Mouse (Mus musculus): ENCODE data around the gene Zc3h15.
"Not testable (repeated sequence)": the region's sequence is repeated elsewhere in the genome, so short reads cannot be mapped to it uniquely, and the experiment has no call there.

The Zc3h15 gene

DNA sequence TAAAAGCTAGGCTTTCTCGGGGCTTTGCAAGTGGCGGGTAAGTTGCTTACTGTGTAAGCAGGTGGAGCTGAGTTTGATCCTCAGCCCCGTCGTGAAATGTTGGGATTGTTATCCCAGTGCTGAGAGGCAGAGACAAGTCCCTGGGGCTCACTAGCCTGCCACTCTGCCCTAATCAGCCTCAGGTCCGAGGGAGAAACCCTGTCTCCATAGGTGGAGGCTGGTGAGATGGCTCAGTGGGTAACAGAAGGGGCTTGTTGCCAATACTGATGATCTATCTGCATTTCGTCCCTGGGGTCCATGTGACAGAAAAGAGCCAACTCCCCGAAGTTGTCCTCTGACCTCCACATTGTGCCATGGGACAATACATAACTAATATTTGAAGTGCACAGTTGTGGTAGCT lies 30.2 kb downstream of the Zc3h15 start:
- DNase-seq (ENCODE audit: low spot score in 2 of 2) = no peak

DNA sequence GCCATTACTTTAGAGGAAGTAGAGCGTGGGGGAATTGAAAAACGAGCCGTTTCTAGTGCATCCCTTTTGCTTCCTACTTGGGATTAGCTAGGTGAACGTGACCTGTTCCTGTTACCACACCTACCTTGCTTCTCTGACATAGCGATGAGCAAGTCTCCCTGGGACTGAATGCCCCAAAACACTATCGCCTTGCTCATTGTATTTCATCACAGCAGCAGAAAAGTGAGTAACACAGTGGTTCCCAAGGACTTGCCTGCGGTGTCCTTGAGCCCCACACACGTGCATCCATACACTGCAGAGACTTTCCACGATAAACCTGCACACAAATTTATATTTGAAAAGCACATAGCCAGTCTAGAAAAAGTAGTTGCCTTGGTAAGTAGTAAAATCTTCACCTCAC lies 30.7 kb downstream of the Zc3h15 start:
- no peak for DNase-seq (ENCODE audit: low spot score in 2 of 2)

GRCm38 (mm10) chr2:83675681-83676080 lies 31.4 kb downstream of the Zc3h15 start:
- no peak for DNase-seq (ENCODE audit: low spot score in 2 of 2)

GRCm38 (mm10) chr2:83676226-83676870 lies 32.1 kb downstream of the Zc3h15 start:
- DNase-seq (ENCODE audit: low spot score in 2 of 2) = no peak

DNA sequence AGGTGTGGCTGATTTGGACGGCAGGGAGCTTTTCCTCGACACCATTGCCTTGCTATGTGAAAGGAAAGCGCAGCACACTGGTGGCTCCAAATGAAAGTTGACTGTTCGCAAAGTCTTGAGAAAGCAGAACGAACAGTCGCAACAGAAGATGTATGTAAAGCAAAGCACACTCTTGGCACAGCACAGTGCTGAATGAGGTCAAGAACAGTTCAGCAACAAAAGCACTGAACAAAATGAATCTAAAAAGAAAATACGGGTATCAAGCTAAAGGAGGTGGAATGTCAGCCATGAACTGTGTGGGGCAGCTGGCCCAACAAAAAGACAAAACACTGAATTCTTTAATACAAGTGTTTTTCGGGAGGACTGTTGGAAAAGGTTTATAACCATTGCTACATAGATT lies 37.1 kb downstream of the Zc3h15 start:
- DNase-seq (ENCODE audit: low spot score in 2 of 2) = no peak

DNA sequence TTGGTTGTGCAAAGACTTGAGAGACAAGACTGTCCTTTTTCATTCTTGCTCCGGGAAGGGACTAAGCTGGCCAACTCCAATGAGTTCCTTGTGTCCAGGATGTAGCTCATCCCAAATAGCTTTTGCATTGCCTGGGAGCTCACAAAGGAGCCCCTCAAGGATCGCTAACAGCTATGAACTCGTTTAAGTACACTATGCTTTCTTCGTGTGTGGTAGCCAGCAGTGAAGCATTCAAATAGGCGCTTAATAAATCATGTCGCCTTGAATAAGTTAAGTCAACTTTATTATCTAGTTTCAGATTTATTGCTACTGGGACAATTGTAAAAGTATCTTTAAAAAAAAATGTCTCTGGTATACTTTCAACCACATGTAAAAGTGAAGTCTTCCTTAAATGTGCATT lies 37.5 kb downstream of the Zc3h15 start:
- no peak for DNase-seq (ENCODE audit: low spot score in 2 of 2)

DNA sequence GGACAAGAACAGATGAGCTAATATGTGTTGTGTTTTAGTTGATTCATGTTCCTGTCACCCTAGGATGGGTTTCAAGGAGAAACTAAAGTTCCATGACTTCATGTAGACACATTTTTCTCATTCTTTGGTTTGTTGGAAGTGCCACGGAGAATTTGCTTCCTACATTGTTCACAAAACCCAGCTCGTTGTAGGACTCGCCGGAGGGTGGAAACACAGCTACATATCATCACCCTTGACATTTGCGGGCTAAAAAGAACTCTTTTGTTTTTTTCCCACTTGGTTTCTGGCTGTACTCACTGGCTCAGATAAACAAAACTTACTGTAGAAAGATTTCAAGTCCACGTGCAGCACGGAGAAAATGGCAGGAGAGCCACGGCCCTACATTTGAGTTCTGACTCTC lies 38.0 kb downstream of the Zc3h15 start:
- DNase-seq (ENCODE audit: low spot score in 2 of 2) = no peak

DNA sequence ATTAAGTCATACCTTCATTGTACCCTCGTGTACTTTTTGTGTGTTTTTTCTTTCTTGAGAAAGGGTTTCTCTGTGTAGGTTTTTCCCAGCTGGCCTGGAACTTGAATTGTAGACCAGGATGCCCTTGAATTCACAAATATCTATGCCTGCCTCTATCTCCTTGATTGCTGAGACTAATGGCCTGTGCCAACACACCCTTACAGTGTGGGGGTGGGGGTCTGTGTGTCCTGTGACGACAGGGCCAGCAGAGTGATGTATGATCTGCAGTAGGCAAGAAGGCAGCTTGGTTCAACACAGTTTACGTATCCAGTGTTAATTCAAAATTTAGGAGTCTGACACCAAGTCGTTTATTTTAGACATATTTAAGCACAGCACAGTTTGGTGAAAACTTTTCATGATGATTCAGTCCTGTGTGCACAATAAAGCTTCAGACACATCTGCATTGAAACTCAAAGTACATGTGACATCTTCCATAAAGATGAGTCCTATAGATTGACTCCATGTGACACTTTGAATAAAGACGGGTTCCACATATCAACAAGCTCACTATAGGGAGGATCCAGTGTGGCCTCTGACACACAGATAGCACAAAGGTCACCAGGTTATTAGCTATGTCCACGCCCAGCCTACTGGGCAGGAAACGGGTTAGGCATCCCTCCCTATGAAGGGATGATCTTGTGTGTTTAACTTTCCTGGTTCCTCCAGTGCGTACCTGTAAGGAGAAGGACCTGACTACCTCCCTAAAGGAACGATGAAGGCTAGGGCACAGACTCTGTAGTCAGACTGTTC lies 39.7 kb downstream of the Zc3h15 start:
- no peak for DNase-seq (ENCODE audit: low spot score in 2 of 2)

- no peak for DNase-seq (ENCODE audit: low spot score in 2 of 2)
Measured at GRCm38 (mm10) chr2:83684691-83685090, 40.5 kb downstream of the Zc3h15 start.

DNA sequence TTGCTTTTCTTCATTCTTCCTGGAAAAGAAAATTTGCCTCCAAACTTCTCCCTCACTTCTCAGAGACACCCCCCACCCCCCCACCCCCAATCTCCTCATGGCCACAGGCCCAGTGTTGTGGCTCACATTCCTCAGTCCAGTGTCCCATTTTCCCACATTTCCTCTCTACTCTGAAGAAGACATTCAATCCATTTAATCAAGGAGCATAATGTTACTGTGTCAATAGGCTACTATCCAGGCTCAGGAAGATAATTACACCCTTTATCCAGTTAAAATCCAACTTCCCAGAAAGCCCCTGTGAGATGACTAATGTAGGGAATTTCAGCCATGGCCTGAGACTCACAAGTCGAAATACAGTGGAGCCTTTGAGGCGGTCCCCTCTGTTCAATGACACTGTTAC lies 46.1 kb downstream of the Zc3h15 start:
- no peak for DNase-seq (ENCODE audit: low spot score in 2 of 2)

DNA sequence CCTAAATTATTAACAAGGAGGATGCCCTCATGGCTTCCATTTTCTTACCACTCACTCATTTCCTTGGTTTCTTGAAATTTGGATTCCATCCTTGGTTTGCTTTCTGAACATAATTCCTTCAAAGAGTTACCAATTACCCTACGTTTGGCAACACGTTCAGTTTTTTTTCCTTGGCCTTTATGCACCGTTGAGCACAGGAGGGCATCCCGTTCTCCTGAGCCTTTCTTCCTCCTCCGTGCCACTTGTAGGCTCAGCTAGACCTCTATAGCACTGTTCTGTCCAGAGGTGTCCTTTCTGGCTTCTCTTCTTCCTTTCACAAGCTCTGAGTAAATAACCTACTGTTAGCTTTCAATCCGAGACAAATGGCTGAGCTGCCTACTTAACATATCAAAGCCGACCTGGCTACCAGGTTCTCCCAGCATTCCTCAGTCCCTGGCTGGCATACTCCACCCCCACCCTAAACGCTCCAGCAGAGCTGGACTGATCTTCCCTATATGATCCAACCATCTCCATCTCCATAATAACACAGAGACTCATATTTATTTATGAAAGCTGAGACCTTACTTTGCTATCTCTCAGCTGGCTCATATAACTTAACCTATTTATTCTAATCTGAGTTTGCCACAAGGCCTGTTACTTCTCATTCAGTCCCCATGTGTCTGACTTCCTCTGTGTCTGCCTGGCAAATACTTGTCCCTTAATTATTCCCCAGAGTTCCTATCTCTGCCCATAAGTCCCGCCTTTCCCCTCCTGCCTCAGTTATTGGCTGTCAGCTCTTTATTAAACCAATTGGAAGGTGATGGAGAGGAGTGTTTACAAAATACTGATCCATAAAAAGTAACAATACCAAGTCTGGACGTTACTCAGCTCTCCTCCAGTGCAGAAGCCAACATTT lies 48.7 kb downstream of the Zc3h15 start:
- no peak for DNase-seq (ENCODE audit: low spot score in 2 of 2)

DNA sequence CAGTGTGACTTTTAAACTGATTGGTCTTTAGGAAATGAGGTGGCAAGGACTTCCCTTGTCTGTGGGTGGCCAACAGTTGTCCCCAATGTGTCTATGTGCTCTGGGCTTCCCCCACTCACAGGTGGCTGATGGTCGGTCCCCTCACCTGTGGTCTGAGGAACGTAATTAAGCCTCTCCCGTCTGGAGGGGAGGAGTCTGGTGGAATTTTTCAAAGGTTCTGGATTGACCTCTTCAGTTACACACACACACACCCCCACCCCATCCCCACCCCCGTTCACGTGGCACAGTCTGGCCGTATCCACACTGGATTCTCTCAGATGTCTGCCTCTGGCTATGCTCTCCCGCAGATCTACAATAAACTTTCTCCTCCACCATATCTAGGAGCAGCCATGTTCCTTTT lies 49.8 kb downstream of the Zc3h15 start:
- no peak for DNase-seq (ENCODE audit: low spot score in 2 of 2)

GRCm38 (mm10) chr2:83695345-83696247 lies 51.4 kb downstream of the Zc3h15 start:
- DNase-seq (ENCODE audit: low spot score in 2 of 2) = no peak

- DNase-seq (ENCODE audit: low spot score in 2 of 2) = no peak
Measured at GRCm38 (mm10) chr2:83698484-83698883, 54.2 kb downstream of the Zc3h15 start.

DNA sequence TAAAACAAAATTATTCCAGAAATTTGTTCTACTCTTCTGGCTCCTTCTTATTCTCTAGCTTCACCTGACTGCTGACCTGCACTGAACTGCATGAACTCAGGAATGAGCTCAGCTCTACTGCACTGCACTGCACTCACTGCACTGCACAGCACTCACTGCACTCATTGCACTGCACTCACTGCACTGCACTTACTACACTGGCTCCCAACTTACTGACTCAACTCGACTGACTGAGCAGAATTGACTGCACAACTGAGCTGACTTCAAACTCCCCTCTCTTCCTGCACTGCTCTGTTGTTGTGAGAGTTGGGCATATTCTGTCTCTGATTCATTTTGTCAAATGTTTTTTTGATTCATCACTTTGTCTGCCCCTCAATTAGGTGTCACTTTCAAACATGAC lies 55.1 kb downstream of the Zc3h15 start:
- DNase-seq (ENCODE audit: low spot score in 2 of 2) = no peak

- no peak for DNase-seq (ENCODE audit: low spot score in 2 of 2)
Measured at GRCm38 (mm10) chr2:83700667-83701066, 56.4 kb downstream of the Zc3h15 start.

DNA sequence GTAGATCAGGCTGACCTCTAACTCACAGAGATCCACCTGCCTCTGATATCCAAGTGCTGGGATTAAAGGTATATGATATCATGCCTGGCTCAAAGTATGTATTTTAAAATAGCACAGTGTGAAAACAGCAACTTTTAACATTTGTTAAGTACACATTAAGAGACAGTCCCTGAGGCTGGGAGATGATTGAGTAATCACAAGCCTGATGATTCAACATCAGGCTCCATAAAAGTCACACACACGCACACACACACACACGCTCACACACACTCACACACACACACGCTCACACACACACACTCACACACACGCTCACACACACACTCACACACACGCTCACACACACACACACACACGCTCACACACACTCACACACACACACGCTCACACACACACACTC lies 58.2 kb downstream of the Zc3h15 start:
- DNase-seq (ENCODE audit: low spot score in 2 of 2) = no peak

GRCm38 (mm10) chr2:83705580-83706158 lies 61.4 kb downstream of the Zc3h15 start:
- no peak for DNase-seq (ENCODE audit: low spot score in 2 of 2)

DNA sequence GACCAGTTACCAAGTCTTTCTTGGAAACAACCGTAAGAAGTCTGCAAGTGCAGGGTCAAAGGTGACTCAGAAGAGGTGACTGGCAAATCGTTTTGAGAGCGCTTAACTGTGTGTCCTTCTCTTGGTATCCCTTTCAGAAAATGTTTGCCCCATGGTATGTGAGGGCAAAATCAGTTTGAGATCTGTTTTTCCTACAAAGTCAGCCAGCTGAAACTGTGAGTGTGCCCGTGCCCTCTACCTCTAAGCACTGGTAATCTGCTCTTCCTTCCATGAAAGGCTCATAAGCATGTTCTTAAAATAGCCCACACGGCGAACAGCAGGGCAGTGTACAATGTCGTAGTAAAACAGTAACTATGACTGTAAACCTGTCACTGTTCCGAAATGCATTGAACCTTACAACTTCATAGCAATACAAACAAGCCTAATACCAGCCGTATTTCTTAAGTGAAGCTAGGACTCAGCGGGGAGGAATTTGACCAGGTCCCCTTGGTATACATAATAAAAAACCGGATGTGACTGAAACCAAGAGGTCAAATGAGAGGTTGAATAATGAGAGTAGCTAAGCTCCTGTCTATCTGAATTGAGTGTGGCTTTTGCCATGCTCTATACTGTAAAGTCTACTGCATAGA lies 65.8 kb downstream of the Zc3h15 start:
- no peak for DNase-seq (ENCODE audit: low spot score in 2 of 2)

DNA sequence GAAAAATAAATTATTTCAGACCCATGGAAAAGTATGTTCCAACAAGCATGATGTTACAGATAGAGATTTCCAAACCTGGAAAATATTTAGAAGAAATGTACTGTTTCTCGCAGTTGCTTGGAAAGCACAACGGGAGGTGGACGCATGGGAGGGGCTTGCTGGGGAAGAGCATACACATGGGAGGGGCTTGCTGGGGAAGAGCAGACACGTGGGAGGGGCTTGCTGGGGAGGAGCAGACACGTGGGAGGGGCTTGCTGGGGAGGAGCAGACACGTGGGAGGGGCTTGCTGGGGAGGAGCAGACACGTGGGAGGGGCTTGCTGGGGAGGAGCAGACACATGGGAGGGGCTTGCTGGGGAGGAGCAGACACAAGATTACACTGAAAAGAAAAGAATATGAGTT lies 69.0 kb downstream of the Zc3h15 start:
- DNase-seq (ENCODE audit: low spot score in 2 of 2) = not testable (repeated sequence)

DNA sequence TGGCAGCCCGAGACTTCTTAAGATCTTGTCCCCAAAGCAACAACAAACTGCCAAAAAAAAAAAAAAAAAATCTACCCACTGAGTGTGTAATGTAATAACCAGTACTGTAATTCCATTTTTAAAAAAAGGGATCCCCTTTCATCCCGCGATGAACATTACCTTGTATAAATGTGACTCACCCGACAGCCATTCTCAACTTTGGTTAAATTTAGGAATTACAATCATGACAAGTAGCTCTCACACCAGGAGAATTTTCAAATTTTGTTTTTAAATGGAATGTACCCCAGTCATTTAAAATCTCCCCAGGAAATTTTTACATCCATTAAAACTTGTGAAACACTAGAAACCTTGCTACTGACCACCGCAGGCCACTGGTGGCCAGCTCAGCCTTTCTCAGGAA lies 69.7 kb downstream of the Zc3h15 start:
- DNase-seq (ENCODE audit: low spot score in 2 of 2) = no peak

Data from right cerebral cortex, postnatal 36 days (tissue).